Mouse (Mus musculus) stomach, postnatal 0 days (tissue): ENCODE measurements around the gene Mob3b.

ENCODE experiments used
- CTCF ChIP-seq: IDR thresholded peaks from 2 replicates; pipeline ENCODE4 v1.5.1; 2016; ENCODE audit warnings: antibody characterized with exemption, low read depth, mild to moderate bottlenecking, moderate library complexity
- EP300 ChIP-seq: optimal IDR thresholded peaks from 2 replicates; pipeline ENCODE3; 2016; ENCODE audit warnings: antibody characterized with exemption

GRCm38 (mm10) chr4:34901166-34901565, 256.1 kb downstream of the Mob3b start:
- TF ChIP-seq CTCF, result no peak
- no peak for TF ChIP-seq EP300
